Mouse (Mus musculus) CH12.LX (cell line): ENCODE measurements around the gene Scg5. TPM values are rescaled to one million over a fixed set of nuclear protein-coding genes. Genes with fewer than 3 reads are reported as not detected.

ENCODE experiments used
- DNase-seq: peaks from one replicate; pipeline ENCODE4 v3.0.0-alpha.2; 2013; ENCODE audit errors: extremely low read depth
- H3K27ac ChIP-seq: 2 replicates; pipeline ENCODE4 v1.5.1; 2012; ENCODE audit warnings: low read depth, mild to moderate bottlenecking, control low read depth, moderate library complexity; ENCODE audit not compliant: insufficient read depth
- H3K27me3 ChIP-seq: replicated peaks from 2 replicates; pipeline ENCODE3; 2012; ENCODE audit warnings: inconsistent platforms
- H3K36me3 ChIP-seq, 2 experiments: replicated peaks in 1 of 2; 2 replicates each; pipeline versions ENCODE3 to v1.6.1; 2012; ENCODE audit warnings: inconsistent platforms in 1 of 2, low read length in 1 of 2, mild to moderate bottlenecking in 1 of 2, mixed read lengths in 1 of 2, moderate library complexity in 1 of 2; ENCODE audit not compliant: control insufficient read depth in 1 of 2, insufficient read depth in 1 of 2
- H3K4me1 ChIP-seq, 2 experiments: 2 replicates each; pipeline ENCODE4 v1.6.1; 2012; ENCODE audit warnings: inconsistent platforms in 1 of 2, moderate library complexity in 1 of 2; ENCODE audit not compliant: insufficient read depth in 2 of 2, control insufficient read depth in 1 of 2
- H3K4me2 ChIP-seq: 2 replicates; pipeline ENCODE4 v1.6.1; 2012; ENCODE audit warnings: low read depth, mild to moderate bottlenecking, control low read depth; ENCODE audit not compliant: poor library complexity, insufficient read depth, severe bottlenecking
- H3K4me3 ChIP-seq, 3 experiments: fragments of 150-350 bp in 1 of 3; sonication (generic) in 1 of 3; replicated peaks in 1 of 3; 2 replicates each; pipeline versions ENCODE3 to v1.5.1; 2011 to 2012; ENCODE audit warnings: low read depth in 2 of 3, low read length in 2 of 3, mild to moderate bottlenecking in 2 of 3, moderate library complexity in 2 of 3, control low read depth in 1 of 3, improper control_type of control experiment in 1 of 3, inconsistent platforms in 1 of 3, mixed read lengths in 1 of 3; ENCODE audit not compliant: poor library complexity in 1 of 3
- H3K79me2 ChIP-seq: replicated peaks from 2 replicates; pipeline ENCODE4 v1.6.1; 2012; ENCODE audit warnings: mild to moderate bottlenecking, moderate library complexity; ENCODE audit not compliant: control insufficient read depth, poor library complexity, insufficient read depth, severe bottlenecking; ENCODE audit errors: extremely low read depth
- H3K9ac ChIP-seq: 2 replicates; pipeline ENCODE4 v1.6.1; 2012; ENCODE audit warnings: low read depth, mild to moderate bottlenecking, control low read depth, moderate library complexity; ENCODE audit not compliant: insufficient read depth
- H3K9me3 ChIP-seq: replicated peaks from 2 replicates; pipeline ENCODE3; 2012; ENCODE audit warnings: low read length, inconsistent platforms, mixed read lengths
- BHLHE40 ChIP-seq: IDR thresholded peaks from 2 replicates; pipeline ENCODE4 v1.6.1; 2011; ENCODE audit warnings: mild to moderate bottlenecking, low read depth, low read length, improper control_type of control experiment
- ELF1 ChIP-seq: IDR thresholded peaks from 2 replicates; pipeline ENCODE4 v1.6.1; 2014; ENCODE audit warnings: low read depth, mild to moderate bottlenecking, inconsistent platforms, low read length, improper control_type of control experiment
- IRF4 ChIP-seq: IDR thresholded peaks from 2 replicates; pipeline ENCODE4 v1.6.1; 2014; ENCODE audit warnings: low read depth, mild to moderate bottlenecking, inconsistent platforms, low read length, improper control_type of control experiment
- KAT2A ChIP-seq: IDR thresholded peaks from 2 replicates; pipeline ENCODE4 v1.6.1; 2012; ENCODE audit warnings: low read length, improper control_type of control experiment, inconsistent platforms; ENCODE audit not compliant: insufficient replicate concordance
- MEF2A ChIP-seq: IDR thresholded peaks from 2 replicates; pipeline ENCODE4 v1.6.1; 2014; ENCODE audit warnings: low read depth, mild to moderate bottlenecking, inconsistent platforms, low read length, improper control_type of control experiment, borderline replicate concordance
- MXI1 ChIP-seq: IDR thresholded peaks from 2 replicates; pipeline ENCODE4 v1.6.1; 2011; ENCODE audit warnings: mild to moderate bottlenecking, low read depth, low read length, improper control_type of control experiment
- MYC ChIP-seq: IDR thresholded peaks from 2 replicates; pipeline ENCODE4 v1.6.1; 2011; ENCODE audit warnings: low read depth, mild to moderate bottlenecking, improper control_type of control experiment, low read length
- NELFE ChIP-seq: IDR thresholded peaks from 2 replicates; pipeline ENCODE4 v1.6.1; 2011; ENCODE audit warnings: low read depth, low read length, improper control_type of control experiment
- PAX5 ChIP-seq: IDR thresholded peaks from 2 replicates; pipeline ENCODE4 v1.6.1; 2012; ENCODE audit warnings: low read length, inconsistent platforms, mixed read lengths
- RAD21 ChIP-seq: IDR thresholded peaks from 2 replicates; pipeline ENCODE4 v1.6.1; 2011; ENCODE audit warnings: low read depth, mild to moderate bottlenecking, low read length, improper control_type of control experiment, moderate library complexity
- RCOR1 ChIP-seq: conservative IDR thresholded peaks from 2 replicates; pipeline ENCODE4 v1.6.1; 2012; ENCODE audit warnings: low read depth, mild to moderate bottlenecking, inconsistent platforms, low read length, improper control_type of control experiment
- TCF12 ChIP-seq: IDR thresholded peaks from 2 replicates; pipeline ENCODE4 v1.6.1; 2014; ENCODE audit warnings: low read depth, mild to moderate bottlenecking, inconsistent platforms, low read length, improper control_type of control experiment
- ZKSCAN1 ChIP-seq: IDR thresholded peaks from 2 replicates; pipeline ENCODE4 v1.6.1; 2012; ENCODE audit warnings: low read depth, inconsistent platforms, low read length, improper control_type of control experiment, borderline replicate concordance
- ZMIZ1 ChIP-seq: IDR thresholded peaks from 2 replicates; pipeline ENCODE4 v1.6.1; 2012; ENCODE audit warnings: low read depth, mild to moderate bottlenecking, inconsistent platforms, low read length, improper control_type of control experiment
- dilution Hi-C: fragments of 300-500 bp; cut with MboI; formaldehyde crosslinking; loops from 2 replicates; pipeline ENCODE4 v1.14.3; 2020; ENCODE audit warnings: low sequenced_read_pairs; ENCODE audit not compliant: extremely low pct_unique_long_range_greater_than_20kb, extremely low pct_ligation_motif_present
- in situ Hi-C: fragments of 300-500 bp; cut with MboI; formaldehyde crosslinking; loops from 3 replicates; pipeline ENCODE4 v1.14.3; 2019; ENCODE audit warnings: low sequenced_read_pairs, low pct_ligation_motif_present, low pct_unique_long_range_greater_than_20kb, mixed read lengths
- polyA plus RNA-seq: library from polyadenylated mRNA; unstranded; fragments of >175 nt; gene quantifications from 2 replicates; pipeline ENCODE4 v1.2.1, GENCODE M21; 2012; ENCODE audit warnings: low read depth; ENCODE audit not compliant: insufficient read length
- total RNA-seq, 2 experiments: library from RNA; depleted of rRNA; stranded (reverse); fragments of 300-350 nt in 1 of 2; fragments of >200 nt in 1 of 2; gene quantifications; 2 replicates each; pipeline ENCODE4 v1.2.3; 2012 to 2014

The Scg5 gene
- total and polyA plus RNA-seq, 3 experiments, result not detected

- no peaks in the 10 kb centered on the region for H3K27me3 ChIP-seq
- peaks cover 40% of the 10 kb centered on the region for H3K79me2 ChIP-seq
- dilution Hi-C loops (no loop called here), in situ Hi-C loops (no loop called here)
- no peak overlapping the region for H3K4me3 ChIP-seq
- no peaks in the 10 kb centered on the region for H3K9me3 ChIP-seq
- no peak overlapping the region for H3K27ac ChIP-seq
- no peak for DNase-seq
- peaks cover 40 to 88% of the 10 kb centered on the region in 2 experiments for H3K36me3 ChIP-seq
- TF ChIP-seq PAX5 (no peak), RAD21 (no peak), TCF12 (no peak)
- H3K4me2 ChIP-seq, result no peak overlapping the region
- peaks cover 3 to 34% of the 10 kb centered on the region in 2 experiments; a peak in 2 of 4 replicates for H3K4me1 ChIP-seq
- H3K9ac ChIP-seq, result no peak overlapping the region
Measured at GRCm38 (mm10) chr2:113841656-113842437, 12.9 kb upstream of the Scg5 start.

DNA sequence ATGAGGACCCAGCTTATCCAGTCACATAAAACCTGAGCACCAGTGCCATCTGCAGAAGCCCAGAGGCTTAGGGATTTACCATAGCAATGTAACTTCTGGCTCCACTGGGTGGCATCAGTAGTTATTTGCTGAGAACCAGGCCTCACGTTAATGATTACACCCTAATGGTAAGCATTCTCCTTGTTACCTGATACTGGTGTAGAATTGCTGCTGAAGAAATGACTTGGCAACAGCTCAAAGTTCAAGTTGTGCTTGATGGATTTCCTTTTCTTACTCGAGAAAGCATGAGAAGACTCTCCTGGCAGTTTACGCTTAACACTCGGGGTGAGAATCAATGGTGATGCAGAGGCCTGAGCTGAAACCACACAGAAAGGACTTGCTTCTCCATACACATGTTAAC is 10.6 kb upstream of the Scg5 start:
- Histone ChIP-seq H3K9me3 (no peaks in the 10 kb centered on the region), H3K36me3 (peaks cover 46 to 92% of the 10 kb centered on the region in 2 experiments), H3K9ac (no peak overlapping the region), H3K4me3 (no peak overlapping the region), H3K79me2 (peaks cover 17% of the 10 kb centered on the region), H3K27ac (no peak overlapping the region), H3K27me3 (no peaks in the 10 kb centered on the region), H3K4me1 (peaks cover 0 to 12% of the 10 kb centered on the region in 2 experiments; a peak in 2 of 4 replicates), H3K4me2 (no peak overlapping the region)
- TF ChIP-seq MXI1 (no peak), MEF2A (no peak), BHLHE40 (no peak), RCOR1 (no peak), ELF1 (no peak), NELFE (no peak), KAT2A (no peak), PAX5 (no peak), MYC (no peak), ZMIZ1 (no peak), IRF4 (no peak), ZKSCAN1 (no peak)
- in situ Hi-C loops, result no loop called here
- dilution Hi-C loops, result no loop called here
- no peak for DNase-seq
